Mouse (Mus musculus) spleen, postnatal 4 days (tissue): ENCODE measurements around the gene Alox8.
A peak's percentile ranks its signal among the peaks of the same experiment; 100 is the strongest.

Experiments used
- DNase-seq, 2 experiments: peaks; one replicate each; pipeline ENCODE4 v3.0.0; 2022; ENCODE audit warnings: low spot score in 2 of 2

Gene Alox8

GRCm38 (mm10) chr11:69197743-69198142 lies at the start of gene Alox8:
Alox8 (minus strand) TSS chr11:69197843.
- no peak for DNase-seq

DNA sequence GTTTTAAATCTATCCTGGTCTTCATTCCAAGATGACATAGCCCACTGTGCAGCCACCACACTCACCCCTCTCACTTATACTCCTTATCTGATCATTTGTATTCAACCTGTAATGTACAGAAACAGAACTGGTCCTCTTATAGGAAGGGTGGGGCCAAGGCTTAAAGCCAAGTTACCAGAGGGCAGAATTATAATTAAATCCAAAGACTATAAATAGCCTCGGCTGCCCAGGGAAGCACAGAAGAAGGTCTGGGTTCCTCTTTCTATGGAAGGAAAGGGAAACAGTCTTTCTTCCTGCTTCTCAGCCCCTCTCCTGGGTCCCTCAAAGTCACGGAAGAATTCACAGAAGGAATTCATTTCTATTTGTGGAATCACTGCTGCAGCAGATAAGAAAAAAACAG lies 48.0 kb upstream of the Alox8 start:
- DNase-seq: no peak

DNA sequence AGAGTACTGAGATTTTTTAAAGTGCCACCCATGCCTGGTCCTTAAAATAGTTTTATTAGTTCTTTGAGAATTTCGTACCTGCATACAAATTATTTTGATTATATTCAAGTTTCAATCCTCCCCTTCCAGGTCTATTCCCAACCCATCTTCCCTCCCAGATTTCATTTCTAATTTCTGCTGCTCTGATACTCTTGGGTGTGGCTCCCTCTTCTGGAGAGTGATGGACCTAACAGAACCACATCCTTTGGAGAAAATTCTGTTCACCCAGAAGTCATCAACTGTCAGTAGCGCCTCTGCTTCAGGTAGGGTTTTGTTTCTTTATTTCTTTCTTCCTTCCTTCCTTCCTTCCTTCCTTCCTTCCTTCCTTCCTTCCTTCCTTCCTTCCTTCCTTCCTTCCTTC lies 47.3 kb upstream of the Alox8 start:
- no peak for DNase-seq

GRCm38 (mm10) chr11:69236926-69237260 lies 39.2 kb upstream of the Alox8 start, which contains the start of gene Gucy2e:
Gucy2e (minus strand) TSS chr11:69237036.
- no peak for DNase-seq

DNA sequence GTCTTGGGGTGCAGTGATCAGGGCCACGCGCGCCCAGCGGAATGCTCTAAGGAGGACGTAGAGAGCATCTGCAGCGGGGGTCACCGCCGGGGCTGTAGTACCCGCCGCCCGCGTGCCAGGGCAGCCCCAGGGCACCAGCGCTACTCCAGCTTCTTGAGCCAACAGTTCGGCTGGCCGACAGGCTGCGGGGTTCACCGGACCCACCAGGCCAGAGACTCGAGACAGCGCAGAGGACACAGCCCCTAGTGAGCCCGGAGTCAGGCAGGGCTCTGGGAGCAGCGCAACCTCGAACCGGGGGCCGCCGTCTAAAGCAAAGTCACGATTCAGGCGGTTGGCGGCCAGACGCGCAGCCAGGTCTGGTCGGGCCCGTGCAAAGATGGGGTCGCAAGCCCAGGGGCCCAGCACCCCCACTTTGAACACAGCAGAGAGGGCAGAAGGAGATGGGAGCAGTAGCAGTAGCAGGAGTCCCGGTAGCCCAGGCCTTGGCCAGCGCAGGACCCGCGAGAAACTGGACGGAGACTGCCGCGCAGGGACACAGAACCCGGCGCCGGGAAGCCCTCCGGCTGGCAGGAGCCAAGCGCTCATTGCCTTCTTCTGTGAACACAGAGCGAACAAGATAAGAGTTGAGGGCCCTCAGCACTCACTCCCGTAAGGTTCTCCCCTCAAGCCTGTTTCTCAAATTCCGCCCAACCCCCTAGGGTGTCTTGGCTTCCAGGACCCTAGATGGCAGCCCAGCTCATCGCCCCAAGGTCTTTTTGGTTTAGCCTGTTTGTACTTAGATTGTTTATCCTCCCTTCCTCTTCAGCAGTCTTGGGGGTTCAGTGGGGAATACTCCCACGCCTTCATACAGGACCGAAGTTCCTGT lies 38.6 kb upstream of the Alox8 start:
- DNase-seq: no peak

DNA sequence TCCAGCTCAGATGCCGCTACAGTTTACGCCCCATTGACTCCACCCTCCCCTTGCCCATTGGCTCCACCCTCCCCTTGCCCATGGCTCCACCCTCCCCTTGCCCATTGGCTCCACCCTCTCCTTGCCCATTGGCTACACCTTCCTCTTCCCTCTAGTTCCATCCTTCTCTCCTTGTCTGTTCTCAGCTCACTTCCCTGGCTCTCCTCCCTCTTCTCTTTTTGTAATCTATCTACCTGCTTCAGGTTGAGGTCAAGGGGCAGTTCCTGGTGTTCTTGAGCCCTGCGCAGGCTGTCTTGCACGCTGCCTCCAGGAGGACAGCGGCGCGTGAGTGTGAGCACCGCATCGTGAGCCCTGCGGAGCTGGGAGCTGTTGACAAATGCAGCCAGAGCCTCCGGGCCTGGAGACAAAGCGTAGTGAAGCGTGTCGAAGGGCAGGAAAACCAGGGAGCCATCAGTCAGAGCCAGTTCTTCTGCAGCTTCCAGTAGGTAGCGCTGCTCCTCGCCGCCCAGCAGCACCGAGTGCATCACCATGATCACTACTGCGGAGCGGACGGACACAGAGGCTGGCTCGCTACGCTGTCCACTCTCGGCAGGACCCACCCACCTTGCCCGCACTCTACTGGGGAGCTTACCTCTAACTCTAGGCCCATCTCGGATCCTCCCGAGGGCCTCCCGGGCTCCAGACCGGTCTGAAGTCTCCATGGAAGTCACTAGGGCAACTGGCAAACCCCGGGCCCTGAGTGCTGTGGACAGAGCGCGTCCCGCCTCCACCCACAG lies 37.8 kb upstream of the Alox8 start:
- peak; percentile 63 to 73 for DNase-seq

DNA sequence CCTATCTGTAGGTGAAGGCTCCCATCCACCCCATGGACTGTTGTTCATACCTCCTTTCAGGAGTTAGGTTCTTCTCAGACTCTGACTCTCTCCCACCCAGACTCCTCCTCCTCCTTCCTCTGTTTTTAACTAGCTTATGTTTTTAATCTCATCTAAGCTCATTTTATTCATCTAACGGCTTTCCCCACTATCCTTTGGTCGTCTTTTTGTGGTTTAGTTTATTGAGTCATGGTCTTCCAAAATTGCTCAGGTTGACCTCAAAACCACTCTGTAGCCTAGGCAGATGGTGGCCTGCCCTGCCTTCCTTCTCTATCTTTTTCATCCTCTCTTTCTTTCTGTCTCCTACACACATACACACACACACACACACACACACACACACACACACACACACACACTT lies 35.5 kb upstream of the Alox8 start:
- no peak for DNase-seq

- no peak for DNase-seq
Observed at GRCm38 (mm10) chr11:69230420-69230819, 32.8 kb upstream of the Alox8 start.

GRCm38 (mm10) chr11:69225715-69226114 lies 28.1 kb upstream of the Alox8 start:
- no peak for DNase-seq

DNA sequence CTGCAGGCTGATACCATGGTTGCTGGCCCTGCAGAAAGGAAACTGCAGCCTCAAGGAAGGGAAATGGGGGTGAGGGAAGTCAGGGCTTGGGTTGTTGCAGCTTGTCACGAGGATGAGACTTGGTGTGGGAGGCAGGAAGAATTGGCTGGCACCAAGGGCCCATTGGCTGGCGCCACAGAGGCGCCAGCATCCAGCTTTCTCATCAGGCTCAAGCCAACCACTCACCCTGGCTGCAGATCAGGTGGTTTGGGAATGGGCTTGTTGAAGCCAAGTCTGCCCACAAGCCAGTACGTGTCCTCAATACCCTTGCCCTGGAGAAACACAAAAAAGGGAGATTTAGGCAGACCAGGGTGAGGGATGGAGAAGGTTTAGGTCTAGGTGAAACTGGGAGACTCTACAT lies 25.5 kb upstream of the Alox8 start:
- no peak for DNase-seq

GRCm38 (mm10) chr11:69221070-69221469 lies 23.4 kb upstream of the Alox8 start:
- no peak for DNase-seq

- no peak for DNase-seq
Observed at GRCm38 (mm10) chr11:69218661-69219060, 21.0 kb upstream of the Alox8 start.

- no peak for DNase-seq
Observed at GRCm38 (mm10) chr11:69217411-69217810, 19.8 kb upstream of the Alox8 start.

- DNase-seq: no peak
Observed at GRCm38 (mm10) chr11:69211431-69211830, 13.8 kb upstream of the Alox8 start.

GRCm38 (mm10) chr11:69202469-69203230 lies 5.0 kb upstream of the Alox8 start:
- no peak for DNase-seq

DNA sequence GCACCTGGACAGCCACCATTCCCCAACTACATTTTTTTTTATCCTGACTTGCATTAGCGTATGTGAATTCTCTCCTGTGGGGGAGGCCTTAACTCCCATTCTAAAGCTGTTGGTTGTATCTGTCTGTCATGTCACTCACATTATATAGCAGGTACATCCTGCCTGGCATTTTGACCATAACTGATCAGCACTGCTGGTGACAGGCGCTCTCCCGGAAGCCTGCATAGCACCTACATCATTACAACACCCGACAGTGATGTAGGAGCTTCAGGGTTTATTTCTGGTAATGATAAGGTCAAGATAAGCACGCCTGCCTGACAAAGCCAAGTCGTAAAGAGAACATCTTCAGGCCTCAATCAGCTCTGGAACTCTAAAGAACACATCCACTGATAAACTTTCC lies 2.6 kb upstream of the Alox8 start:
- DNase-seq: no peak

DNA sequence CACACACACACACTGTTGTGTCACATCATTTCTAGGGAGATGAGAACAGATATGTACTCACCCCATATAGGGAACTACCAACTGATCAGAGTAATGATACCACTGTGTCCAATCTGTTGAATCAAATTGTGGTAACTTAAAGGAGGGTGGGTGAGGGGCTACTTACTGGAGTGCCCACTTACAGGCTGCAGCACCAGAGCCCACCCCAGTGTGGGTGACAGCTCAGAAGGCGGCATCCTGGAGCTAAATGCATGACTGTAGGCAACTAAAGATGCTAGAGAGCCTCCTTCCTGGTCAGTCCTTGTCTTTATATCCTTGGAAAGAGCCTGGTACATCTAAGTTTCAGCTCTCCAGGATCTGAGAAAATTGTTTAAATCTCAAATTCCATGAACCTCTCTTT lies 1.6 kb upstream of the Alox8 start:
- no peak for DNase-seq

DNA sequence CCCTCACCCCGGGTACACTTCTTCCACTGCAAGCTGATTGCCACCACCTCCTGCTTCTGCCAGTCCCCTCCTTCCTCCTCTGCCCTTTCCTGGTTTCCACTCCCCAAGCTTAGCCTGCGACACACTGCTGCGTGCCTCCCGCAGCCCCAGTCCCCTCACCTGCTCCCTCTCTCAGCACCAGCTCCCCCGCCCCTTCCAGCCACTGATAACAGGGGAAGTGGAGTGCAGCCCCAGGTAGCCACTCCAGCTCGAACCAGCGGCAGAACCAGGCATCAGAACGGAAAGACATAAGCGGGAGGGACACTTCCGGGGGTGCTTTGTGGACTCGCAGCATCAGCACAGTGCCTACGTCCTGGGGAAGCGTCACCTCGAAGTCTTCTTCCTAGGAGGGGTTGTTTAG lies 449 bp downstream of the Alox8 start:
- DNase-seq: no peak

- no peak for DNase-seq
Observed at GRCm38 (mm10) chr11:69196766-69197165, 877 bp downstream of the Alox8 start.

DNA sequence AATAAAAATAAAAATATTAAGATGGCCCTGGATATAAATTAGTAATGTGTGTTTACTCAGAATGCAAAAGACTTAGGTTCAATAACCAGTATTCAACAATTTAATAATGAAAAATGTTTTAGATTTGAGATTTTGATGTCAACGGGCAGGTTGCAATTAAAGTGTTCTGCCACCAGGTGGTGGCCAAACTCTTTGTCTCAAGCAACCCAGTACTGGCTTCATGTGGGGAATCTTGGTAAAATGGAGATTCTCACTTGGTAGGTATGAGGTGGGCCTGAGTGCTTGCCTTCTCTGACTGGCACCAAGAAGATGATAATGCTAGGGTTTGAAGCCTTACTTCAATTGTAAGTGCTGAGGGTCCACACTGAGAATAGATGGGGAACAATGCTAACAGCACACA lies 4.8 kb downstream of the Alox8 start:
- DNase-seq: no peak

DNA sequence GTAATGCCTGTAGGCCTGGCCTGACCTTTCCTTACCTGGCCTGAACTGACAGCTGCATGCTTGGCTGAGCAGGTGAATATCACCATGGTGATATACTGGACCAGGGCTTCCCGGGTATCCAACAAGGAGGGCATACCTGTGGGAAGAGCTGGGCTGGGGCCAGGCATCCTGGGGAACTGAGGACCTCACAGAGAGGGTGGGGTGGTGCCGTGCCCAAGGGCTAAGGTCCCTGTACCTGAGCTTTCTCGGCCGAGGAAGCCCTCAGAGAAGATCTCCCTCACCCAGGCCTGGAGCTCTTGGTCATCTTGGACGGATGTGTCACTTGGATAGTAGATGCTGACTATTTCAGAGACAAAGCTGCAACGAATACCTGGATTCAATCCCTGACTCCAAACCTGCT lies 11.7 kb downstream of the Alox8 start:
- DNase-seq: no peak

DNA sequence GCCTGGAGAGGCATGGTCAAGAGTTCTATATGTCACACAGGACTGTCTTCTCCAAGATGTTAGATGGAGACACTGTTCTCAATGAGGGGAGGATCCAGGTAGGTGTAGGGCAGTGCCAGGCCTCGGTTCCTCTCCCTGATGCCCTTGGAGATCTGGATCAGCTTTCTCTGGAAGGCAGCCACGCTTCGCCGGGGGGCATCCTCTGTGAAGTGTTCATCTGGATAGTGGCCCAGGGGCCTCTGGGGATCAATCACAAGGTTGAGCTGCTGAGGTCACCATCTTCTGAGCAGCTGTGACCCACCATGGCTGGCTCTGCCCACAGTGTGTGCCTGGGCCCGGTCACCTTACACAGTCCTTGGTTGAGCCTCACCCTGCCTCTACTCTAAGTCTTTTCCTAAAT lies 12.6 kb downstream of the Alox8 start:
- DNase-seq: no peak
